Mouse (Mus musculus) layer of hippocampus, adult 11-12 months (tissue): ENCODE measurements around the gene Rasd1.

ENCODE experiments used
- DNase-seq: peaks from one replicate; pipeline ENCODE4 v3.0.0; 2022; ENCODE audit warnings: low spot score

The Rasd1 gene

DNA sequence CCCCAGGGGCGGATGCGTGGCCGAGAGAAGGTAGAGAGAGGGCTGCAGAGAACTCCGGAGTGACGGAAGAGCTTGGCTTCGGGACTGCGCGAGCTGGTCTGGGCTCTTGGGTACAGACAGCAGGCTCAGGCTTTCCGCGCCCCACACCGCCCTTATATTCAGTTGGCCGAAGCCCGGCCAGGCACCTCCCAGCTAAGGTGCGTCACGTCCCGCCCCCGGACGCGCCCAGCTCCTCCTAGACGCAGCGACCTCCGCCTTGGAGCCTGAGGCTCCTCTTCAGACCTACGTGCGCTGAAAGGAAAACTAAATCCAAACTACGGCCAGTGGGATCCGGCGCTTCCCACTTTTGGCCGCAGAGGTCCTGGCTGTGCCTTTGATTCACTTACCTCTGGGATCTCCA lies at the start of gene Rasd1:
TSS of gene Rasd1 (minus strand) at position 127 of the 400 bp plus-strand sequence.
- no peak for DNase-seq

DNA sequence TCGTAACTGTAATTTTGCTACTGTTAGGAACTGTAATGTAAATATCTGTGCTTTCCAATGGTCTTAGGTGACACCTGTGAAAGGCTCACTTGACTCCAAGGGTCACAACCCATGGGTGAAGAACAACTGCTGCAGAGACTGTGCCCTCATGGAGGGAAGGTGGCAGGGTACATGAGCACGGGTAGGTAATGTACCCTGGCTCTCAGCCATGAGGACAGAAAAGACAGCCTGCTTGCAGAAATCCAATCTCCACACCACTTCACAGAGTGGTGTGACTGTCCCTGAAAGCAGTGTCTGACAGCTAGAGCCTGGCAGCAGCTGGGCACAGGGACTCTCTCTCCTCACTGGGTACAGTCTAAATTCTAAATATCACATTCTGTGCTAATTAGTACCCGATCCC lies 46.8 kb upstream of the Rasd1 start:
- no peak for DNase-seq

DNA sequence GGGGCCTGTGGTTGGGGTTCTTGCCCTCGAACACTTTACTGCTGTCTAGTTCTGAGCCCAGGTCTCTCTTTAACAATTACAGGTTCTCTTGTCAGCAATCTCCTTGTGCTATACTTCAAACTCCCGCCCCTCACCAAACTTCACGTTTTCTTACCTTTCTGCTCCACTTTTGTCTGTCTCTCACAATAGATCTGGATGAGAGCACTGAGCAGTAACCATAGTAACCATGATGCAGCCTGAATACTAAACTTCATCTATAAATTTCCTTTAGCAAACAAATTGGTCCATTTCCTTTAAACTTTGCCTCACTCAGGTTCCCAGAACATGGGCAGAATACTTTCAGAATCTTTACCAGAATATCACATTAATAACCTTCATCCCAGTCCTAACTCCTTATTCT lies 44.7 kb upstream of the Rasd1 start:
- no peak for DNase-seq

DNA sequence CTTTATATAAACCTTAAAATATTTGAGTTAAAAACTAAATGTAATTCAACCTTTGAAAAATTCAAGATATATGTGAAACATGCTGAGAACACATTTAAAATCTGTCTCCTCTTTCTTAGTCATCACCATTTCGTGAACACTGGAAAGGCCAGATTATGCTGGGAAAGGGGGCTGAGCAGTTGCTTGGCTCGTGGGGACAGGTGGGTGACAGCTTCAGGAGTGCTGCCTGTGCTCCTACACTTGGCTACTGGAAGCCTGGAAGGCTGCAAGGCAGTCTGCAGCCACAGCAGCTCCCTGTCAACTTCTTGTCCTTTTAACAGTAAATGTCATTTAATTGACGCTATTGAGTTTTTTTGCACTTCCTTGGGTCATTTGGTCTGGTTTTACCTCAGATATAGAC lies 41.1 kb upstream of the Rasd1 start:
- no peak for DNase-seq

DNA sequence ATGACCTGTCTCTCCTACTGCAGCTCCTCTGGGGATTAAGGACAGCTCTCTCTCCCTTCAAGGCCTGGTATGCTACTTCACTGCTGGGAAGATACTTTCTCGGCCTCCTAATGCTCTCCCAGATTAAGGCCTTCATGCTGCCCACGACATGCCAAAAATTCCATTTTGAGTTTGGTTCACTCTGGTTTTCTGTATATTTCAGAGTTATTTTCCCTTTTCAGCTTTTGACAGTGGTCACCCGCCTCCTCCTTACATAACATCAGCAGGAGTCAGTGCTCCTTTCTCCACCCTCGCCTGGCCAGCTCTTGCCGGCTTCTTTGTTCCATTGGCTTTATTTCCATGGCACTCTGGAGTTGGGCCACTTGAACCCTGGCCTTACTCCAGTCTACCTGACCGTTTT lies 40.0 kb upstream of the Rasd1 start:
- no peak for DNase-seq

DNA sequence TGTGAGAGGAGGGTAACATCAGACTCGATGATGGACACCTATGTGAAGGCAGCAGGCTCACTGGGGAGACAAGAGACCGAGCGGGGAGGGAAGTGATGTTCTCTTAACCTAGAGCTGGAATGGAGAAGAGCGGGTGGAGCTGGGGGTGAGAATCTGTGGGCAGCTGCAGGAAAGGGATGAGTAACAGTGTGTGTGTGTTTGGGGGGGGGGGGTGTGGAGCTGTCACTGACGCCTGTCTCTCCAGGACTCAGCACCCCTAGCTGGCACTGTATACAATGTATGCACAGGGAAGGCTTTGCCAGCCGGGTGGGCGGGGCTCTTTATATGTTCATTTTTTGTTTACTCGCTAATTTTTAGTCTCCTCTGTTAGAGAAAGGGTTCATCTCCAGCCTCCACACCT lies 39.1 kb upstream of the Rasd1 start:
- DNase-seq, result no peak

DNA sequence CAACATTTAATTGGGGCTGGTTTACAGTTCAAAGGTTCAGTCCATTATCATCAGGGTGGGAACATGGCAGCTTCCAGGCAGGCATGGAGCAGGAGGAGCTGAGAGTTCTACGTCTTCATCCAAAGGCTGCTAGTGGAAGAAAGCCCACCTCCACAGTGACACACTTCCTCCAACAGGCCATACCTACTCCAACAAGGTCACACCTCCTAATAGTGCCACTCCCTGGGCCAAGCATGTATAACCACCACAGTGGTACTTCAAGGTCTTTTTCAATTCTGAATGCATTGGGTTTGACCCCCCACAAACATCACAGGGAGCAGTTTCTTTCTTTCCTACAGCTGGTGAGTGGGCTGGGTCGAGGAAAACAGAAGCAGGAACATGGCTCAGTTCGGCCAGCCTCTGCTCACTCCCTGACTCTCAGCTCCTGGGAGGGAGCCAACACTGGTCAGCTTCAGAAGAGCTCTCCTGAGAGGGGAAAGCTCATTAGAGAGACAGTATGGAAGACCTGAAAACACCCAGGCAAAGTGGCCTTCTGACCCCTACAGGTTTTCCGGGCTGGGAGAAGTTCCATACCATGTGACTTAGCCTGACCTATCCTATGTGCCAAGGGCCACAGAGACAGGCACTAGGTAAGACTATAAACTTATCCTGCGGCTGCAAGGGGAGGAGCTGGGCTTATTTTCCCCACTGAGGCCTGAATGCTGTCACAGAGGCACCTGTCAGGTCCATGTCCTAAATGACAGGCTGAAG lies 36.7 kb upstream of the Rasd1 start:
- DNase-seq, result no peak

DNA sequence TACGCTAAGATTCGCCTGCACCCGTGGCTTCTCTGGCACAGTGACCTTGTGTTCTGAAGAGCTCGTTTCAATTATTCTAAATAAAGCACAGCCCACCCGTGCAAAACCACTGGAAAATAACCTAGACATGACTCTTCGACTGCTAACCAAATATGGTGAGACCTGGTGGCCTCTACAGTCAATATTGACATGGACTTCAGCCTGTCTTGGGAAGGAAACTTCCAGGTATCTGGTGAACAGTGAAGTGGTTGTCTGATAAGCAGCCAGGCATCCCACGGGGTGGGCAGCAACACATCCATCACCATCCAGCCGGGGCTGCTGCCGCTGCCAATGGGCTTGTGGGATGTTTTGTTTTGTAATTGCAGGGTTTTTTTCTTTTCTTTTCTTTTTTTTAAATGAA lies 29.6 kb upstream of the Rasd1 start:
- DNase-seq, result no peak

DNA sequence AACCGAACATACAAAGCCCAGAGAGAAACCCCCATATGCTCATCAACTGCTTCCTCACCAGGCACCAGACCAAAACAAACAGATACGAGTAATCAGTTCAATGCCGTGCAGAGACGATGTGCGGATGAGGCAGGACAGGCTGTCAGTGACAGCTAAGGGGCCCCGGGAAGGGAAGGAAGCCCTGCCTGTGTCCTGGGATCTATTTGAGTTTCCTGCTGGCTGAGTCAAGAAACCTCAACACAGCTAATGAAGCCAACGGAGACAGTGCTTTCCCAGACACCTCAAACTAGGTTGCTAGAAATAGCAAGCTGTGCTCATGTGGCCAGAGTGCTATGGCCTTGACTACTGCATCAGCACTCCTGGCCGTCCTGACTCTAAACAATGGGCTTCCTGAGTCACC lies 26.6 kb upstream of the Rasd1 start:
- no peak for DNase-seq

DNA sequence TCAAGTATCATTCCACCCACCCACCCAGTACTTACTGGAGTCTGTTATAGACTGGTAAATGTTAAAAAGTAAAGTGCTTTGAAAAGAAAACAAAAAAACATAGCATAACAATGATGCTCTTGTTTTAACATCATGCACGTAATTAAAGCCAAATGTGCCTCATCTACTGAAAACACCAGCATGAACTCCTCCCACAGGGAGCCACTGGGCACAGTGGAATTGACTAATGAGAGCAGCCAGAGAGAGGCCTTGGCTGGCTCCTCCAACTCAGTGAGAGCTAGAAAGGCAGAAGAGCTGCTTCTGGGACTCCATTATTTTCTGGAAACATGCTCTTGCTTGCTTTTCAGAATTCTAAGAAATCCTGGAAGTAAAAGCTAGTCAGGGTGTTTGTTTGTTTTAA lies 24.7 kb upstream of the Rasd1 start:
- DNase-seq, result no peak

DNA sequence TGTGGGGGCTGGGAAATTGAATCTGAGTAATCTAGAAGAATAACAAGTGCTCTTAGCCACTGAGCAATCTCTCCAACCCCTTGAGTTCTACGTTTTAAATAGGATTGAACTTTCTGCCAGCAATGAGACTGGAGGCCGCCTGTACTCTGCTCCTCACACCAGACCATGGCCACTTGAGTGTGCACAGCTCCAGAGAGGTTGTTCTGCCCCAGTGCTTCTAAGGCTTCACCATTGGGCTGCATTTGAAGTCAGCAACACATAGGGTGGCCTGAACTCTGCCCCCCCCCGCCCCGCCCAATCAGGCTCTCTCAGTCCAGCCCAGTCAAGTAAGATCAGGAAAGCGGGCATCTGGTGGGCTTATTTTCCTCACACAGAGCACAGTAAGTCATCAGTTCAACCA lies 13.1 kb upstream of the Rasd1 start:
- DNase-seq, result no peak

DNA sequence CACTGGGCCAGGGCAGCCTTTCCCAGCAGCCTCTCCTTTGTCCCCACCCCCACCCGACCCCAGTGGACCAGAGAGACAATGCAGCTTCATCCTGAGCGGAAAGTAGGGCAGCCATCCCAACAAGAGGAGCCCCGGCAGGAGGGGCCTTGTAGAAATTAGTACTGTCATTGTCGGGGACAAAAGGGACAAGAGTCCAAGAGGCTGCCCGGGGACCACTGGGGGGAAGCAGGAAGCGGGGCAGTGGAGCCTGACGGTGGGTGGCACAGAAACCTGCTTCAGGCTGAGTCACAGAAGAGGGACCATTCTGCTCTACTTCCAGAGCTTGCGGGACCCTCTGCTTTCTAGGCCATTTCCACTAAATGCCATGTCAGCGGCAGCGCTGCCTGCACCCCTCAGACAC lies 10.5 kb upstream of the Rasd1 start:
- DNase-seq, result no peak

DNA sequence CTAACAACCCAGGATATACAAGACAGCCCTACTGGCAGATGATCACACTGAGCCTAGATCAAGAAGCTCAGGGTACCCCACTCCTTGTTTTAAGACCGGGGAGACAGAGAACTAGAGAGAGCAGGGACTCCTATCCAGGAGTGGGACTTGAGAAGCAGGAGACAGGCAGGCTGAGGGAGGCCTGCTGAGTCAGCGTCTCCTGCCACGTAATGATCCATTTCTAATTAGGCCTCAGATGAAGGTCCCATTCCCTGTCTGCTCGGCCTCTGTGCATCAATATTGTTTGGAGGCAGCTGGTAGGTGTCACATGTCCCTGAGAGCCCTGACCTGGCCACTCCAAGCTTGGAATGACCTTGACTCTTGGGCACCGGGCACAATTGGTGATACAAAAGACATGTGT lies 8.6 kb upstream of the Rasd1 start:
- DNase-seq, result no peak

DNA sequence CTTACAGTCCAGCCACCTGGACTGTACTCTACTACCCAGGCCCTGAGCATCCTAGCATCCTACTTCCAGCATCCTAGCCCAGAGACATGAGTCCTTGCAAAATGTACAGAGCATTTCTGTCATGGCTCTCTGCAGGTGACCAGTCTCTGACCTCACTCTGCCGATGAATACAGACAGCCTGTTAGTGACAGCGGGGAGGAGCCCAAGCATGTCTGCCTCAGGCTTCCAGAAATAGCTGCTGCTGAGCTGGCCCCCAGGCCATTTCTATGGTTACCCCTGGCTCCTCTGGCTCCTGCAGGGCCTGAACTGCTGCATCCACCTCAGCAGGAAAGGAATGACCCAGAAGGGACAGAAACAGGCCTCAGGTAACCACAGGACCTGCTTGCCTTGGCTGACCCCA lies 6.9 kb upstream of the Rasd1 start:
- DNase-seq, result no peak

DNA sequence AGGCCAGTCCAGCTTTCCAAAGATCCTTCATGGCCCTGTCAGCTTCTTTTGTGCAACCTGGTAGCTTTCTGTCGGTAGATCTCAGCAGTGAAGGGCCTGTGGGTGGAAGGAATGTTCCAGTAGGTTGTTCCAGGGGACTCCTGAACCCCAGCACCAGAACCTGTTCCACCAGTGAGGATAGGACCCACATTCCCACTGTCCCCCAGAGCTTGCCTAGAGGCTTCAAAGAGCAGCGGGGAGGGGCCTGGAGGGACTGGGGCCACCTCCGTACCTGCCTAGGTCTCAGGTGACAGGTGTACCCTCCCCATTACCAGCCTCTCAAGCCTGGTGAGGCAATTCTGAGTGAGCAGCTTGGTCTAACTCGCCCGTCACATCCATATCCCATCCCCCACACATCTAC lies 6.0 kb upstream of the Rasd1 start:
- DNase-seq, result no peak

DNA sequence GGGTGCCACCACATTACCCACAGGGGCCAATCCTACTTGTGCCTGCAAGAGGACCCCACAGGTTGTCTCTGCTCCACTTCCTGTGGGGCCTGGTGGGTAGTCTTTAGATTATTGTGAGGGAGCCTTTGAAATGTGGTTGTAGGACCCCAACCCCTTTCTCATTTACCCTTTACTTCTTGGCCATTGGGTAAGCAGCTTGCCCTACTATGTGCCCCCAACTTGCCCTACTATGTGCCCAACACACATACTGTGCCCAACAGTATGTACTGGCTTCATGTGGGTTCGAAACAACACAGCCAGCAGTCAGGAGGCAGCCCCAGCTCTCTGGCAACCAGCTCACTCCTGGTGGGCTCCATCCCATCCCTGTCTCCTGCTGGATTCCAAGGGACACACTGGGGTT lies 3.0 kb upstream of the Rasd1 start:
- no peak for DNase-seq

DNA sequence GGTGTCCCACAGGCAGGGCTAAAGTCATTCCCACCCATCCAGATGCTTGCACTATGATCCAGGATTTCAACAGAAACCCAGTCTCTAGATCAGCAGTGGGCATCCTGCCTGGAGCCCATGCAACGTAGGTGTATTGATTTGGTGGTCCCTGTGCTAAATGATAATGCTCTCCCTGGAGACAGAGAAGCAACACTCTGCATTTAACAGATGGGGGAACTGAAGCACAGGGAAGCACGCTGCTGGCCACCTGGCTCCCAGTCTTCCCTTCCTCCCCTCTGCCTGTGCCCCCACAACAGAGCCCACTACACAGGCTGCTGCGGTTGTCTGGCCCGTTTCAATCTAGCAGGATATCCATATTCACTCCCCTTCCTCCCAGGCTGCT lies 1.3 kb upstream of the Rasd1 start:
- DNase-seq, result peak; percentile 61

DNA sequence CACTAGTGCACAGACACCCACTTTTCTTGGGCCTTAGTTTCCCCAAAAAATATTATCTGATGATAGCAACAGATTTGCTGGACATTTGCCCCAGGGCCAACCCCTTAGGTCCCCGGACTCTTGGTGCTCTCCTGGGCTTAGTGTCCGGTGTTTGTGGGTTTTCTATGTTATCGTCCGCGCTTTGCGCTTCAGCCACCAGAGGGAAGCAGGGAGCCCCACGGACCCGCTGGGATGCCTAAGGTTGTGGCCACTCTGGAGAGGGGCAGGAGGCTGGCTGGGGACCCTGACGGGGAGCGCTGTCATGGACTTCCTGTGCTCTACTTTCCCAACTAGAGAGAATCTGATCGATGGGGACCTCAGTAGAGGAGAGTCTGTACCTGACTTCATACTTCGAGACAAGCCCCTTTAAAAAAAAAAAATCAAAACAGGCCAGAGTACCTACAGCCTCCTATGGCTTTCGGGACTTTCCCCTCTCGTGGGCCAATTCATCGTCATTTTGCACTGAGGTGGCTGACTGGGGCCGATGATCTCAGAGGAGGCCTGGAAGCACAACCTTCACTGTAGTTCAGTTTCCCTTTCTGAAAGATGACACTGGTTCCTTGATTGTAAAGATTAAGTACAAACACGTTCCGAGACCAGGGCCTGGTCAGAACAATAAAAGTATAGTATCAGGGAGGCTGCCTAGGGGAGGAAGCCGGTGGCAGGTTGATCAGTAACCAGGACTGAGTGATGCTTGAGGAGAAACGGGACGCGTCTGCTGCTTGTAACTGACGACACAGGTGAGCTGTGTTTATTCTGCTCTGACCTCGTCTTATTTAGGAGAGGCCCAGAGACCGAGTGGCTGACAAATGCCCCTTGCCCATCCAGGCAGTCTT lies 720 bp upstream of the Rasd1 start:
- peak; percentile 82 for DNase-seq

DNA sequence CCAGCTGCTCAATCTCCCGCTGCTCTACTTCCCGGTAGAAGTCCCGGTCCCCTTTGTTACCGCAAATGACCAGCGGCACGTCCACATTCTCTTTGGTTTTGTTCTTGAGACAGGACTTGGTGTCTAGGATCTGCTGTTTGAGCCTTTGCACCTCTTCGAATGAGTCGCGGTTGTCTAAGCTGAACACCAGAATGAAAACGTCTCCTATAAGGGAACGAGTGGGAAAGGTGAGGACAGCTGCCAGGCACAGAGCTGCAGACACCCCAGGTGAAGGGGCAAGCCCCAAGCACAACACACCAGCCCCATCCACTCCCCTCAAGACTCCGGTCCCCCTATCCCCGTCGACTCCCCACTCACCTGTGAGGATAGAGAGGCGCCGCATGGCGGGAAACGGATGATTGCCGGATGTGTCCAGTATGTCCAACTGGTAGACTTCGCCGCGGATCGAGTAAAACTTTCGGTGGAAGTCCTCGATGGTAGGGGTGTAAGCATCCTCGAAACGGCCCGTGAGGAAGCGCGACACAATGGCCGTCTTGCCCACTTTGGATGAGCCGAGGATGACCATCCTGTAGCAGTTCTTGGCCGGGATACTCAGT lies 483 bp downstream of the Rasd1 start:
- DNase-seq, result no peak

DNA sequence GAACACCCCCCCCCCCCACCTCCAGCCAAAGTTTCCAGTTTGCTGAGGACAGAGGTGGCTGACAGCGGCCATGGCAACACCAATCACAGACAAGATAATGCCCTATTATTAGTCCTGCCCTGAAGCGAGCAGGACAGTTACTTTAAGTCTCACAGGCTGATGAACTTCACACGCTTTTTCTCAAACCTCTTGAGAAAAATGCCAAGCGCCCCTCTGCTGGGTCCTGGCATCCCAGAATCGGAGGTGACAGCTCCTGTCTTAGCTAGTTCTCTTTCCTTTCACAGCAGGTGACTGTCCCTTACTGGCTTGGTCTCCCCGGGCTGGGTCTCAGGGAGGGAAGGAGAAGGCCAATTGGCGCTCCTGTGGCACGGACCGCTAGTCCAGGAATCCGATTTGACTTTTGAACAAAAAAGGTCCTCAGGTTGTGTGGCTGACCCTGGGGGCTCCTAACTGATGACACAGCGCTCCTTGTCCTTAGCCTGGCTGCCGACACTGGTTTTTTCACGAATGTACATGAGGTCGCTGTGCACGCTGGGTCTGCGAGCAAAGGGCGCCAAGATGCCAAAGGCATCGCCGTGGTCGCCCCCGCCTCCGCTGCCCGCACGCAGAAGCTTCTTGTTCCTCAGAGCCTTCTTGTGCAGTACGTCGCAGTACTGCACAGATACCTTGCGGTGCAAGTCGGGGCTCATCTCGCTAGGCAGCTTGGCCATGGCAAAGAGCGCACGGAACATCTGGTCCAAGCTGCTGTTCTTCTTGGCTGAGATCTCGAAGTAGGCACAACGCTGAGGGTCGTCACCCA lies 1.2 kb downstream of the Rasd1 start:
- DNase-seq, result no peak

DNA sequence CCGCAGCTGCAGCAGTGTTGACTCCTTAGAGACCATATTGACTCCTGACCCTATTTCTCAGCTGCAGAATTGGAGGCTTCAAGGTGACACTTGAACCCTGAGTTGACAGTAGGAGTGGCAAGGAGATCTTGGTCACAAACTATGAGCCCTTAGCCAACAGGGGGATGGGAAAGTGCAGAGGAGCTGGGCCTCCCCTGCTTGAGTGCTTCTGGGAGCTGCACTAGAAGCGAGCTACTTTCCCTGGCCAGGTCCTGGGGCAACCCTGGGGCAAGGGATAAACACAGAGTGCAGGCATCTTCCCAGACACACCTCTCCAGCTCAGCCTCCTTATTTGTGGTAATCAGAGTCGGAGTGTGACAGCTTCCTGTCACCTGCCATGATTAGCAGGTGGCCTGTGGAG lies 2.2 kb downstream of the Rasd1 start:
- no peak for DNase-seq

DNA sequence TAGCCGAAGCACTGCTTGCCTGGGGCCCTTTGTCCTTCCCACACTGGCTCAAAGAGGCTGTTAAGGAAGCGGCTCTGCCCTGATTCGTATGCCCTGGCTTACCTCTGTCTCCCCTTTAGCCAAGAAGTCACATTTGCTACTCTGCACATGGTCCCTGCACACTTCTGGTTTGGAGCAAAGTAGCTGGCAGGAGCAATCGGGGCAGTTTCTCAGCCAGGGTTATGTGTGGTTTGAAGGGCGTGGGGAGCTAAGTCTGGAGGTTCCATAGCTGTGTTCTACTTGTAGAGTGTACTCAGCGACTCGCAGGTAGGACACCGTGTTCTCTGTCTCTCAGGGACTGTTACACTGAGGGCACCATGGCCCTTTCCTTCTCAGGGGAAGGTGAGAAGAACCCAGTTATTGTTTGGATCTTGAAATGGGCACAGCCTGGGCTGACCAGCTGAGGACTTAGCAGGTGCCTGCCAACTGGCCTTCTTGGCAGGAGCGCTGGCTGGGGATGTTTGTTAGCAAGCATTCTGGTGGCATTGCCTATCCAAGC lies 3.3 kb downstream of the Rasd1 start:
- DNase-seq, result no peak
